Mouse (Mus musculus) liver, adult (tissue): ENCODE measurements at regions not wholly inside any gene's neighbourhood (a gene's known extent, or its start where the extent isn't known, plus 50 kb on each side); places are given as distances from the start of the nearest gene placed in this dataset.

Source experiments
- GATA4 ChIP-seq: IDR thresholded peaks from 2 replicates; pipeline ENCODE4 v1.6.1; 2014; ENCODE audit warnings: mild to moderate bottlenecking, low read length; ENCODE audit not compliant: insufficient replicate concordance

DNA sequence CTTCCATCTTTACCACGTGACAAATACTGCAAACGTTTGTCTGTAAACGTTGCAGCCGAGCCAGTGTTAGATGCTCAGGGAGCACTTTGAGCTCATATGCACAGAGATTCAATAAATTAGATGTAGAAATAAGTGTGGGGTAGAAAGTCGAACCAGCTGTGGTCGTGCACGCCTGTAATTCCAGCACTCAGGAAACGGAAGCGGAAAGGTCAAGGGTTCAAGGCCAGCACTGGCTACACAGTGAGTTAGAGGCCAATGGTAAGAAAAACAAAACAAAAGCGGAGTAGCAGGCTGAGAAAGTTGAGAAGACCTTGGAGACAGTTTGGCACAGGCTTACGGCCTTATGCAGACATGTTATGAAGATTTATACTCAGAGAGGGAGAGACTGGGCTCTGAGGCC, 133.6 kb upstream of the Rxylt1 start:
- TF ChIP-seq GATA4: no peak

DNA sequence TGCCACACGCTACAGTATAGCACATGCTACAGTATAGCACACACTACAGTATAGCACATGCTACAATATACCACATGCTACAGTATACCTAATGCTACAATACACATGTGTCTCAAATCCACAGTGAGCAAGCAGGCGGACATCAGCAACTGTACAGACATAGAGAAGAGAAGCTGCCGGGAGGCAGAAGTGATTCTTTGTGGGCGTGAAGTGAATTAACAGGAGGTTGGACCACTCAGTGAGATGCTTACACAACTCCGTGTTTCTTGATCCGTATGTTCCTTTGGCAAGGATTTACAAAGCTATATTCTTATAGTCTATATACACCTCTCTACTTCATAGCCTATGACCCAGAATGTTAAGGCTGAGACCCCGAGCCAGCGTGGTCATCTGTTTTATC, 128.5 kb upstream of the Rxylt1 start:
- TF ChIP-seq GATA4: no peak

DNA sequence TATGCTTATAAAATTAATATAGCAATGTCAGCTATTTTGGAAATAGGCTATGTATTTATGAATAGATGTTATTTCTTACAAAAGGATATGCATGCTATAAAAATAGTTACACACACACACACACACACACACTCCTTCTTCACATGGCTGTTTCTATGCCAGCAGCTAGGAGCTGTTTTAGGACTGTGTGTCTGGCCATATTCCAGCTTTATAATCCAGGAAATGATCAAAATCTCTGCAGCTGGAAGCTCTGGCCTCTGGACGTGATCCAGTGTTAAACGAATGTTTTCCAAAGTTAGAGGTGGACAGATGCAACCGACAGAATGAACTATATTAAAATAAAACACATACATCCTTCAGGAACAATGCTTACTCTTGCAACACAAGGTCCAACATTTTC, 125.9 kb upstream of the Rxylt1 start:
- TF ChIP-seq GATA4: no peak

GRCm38 (mm10) chr10:122217594-122217993, 120.4 kb upstream of the Rxylt1 start:
- no peak for TF ChIP-seq GATA4

- no peak for TF ChIP-seq GATA4
Observed at GRCm38 (mm10) chr10:122199791-122200190, 102.6 kb upstream of the Rxylt1 start.

- no peak for TF ChIP-seq GATA4
Observed at GRCm38 (mm10) chr10:122197703-122198102, 100.5 kb upstream of the Rxylt1 start.

GRCm38 (mm10) chr10:122194139-122194538, 97.0 kb upstream of the Rxylt1 start:
- no peak for TF ChIP-seq GATA4

DNA sequence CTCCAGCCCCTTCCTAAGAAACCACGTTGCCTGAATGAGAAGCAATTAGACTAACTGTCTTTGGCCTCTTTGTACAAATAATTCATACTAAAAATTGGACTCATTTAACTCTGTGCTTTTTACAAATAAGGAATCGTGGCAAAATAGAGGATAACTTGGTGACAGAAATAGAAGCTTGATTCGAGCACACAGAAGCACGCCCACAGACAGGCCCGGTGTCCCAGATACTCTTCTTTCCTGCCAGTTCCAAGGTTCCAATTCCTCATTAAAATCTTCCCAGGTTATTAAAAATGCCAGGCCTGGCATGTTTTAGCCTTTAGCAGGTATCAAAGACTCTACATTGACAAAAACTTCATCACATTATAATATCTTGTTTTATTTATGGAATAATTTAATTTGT, 96.2 kb upstream of the Rxylt1 start:
- no peak for TF ChIP-seq GATA4

DNA sequence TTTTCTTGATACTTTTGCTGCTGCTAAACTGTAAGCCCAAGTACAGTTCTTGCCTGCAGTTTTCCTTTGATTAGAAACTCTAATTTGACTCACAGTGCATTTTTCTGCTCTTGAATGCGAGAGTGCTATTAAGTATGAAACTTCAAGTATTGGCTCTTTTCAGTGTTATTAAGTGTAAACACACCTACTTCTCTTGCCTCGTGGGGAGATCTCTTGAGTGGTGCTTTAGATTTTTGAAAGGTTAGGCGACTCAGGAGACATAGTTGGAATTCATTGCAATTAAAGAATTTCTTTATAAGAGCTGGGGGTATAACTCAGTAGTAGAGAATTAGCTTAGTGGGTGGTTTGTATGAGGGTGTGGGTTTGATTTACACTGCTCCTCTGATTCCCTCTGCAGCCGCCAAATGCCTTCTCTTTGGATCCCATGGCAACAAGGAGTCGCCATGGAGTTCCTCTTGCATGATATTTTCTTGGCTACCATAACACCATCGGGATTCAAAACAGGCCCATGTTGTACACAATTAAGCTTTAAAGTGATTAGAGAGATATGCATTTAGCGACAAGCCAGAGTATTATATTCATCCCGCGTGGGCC, 88.1 kb upstream of the Rxylt1 start:
- no peak for TF ChIP-seq GATA4

DNA sequence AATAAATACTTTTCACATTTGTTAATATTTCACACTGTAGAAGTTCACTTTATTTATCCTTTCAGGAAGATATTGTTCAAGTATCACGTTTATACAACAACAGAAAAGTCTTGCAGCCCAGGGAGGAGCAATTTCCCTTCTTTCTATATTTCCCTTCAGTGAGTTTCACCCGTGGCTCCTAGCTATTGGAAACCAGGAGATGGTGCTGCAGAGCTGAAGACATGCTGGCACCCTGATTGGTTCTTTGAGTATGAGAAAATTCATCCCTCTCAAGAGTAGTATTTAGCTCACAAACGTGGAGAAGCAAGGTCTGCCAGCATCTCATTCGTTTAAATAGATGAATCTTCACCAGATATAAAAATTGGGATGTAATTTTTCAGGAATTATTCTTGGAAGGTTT, 85.9 kb upstream of the Rxylt1 start:
- no peak for TF ChIP-seq GATA4

GRCm38 (mm10) chr10:122149038-122149437, 51.9 kb upstream of the Rxylt1 start:
- TF ChIP-seq GATA4: no peak

DNA sequence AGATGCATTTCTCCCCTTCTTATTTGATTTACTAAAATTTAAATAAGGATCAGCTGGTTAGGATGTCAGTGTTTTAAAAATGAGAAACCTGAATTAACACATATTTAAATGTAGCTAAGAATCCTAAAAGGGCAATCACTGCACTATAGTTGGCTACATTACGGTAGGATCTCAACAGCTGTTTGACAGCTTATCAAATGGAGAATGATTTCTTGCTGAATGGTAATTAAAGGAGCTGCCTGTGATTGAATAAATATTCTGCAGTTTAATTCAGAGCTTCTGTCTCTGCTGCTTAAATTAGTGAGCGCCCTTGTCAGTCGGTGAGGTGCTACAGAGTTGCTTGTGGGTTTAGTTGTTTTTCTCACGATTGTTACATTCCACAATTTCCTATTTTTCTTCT, 51.4 kb upstream of the Rxylt1 start:
- no peak for TF ChIP-seq GATA4
